Mouse (Mus musculus) kidney, adult 2 months (tissue): Measurements from ENCODE around the gene Abcc4.

ENCODE experiments used
- CTCF ChIP-seq: fragments of 200-500 bp; conservative IDR thresholded peaks from 2 replicates; pipeline ENCODE4 v1.5.1; 2011; ENCODE audit warnings: low read depth, mild to moderate bottlenecking, control low read depth, low read length, moderate library complexity, mixed read lengths; ENCODE audit not compliant: insufficient read depth, insufficient read length
- POLR2A ChIP-seq: fragments of 200-500 bp; IDR thresholded peaks from one replicate; pipeline ENCODE4 v1.6.1; 2011; ENCODE audit warnings: low read depth, low read length, control low read depth

DNA sequence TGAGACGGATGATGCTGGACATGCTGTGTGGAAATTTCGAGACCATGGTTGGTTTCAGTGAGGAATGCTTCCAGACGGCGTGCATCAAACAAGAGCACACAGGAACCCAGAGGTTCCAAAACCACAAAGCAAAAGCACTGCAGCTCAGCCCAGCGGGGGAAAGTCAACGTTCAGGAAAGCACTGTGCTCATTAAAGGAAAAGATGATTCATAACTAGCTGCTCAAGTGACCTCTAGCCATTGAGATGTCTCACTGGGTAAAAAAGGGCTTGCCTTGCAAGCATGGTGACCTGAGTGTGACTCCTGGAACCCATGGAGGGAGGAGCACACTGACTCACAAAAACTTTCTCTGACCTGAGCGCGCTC, 47.7 kb downstream of the Abcc4 start:
- TF ChIP-seq CTCF (no peak), POLR2A (no peak)
